28 mouse cellular contexts compared by ENCODE assay signal in genomic region chr15:81179523-81179922, GRCm38 (mm10). TPM values are rescaled to one million over a fixed set of nuclear protein-coding genes. Genes with fewer than 3 reads are reported as not detected.
DNase-seq lines count a peak whose midpoint lies in the region; ATAC-seq and TF ChIP-seq lines count a peak whose summit lies in the region.
"Had no signal": no experiment of that assay in that cellular context is flagged by ENCODE, and none has a peak within 500 bp of the region (broad histone marks: within the 10 kb centered on the region; RNA-seq: fewer than 3 reads in every experiment).

No protein-coding gene starts in this region.

- peak; percentile 27; the same call in 1 of the 2 replicates for TF ChIP-seq EP300 in lung, postnatal 0 days (IDR thresholded peaks at IDR 0.05)

- no peaks in the 10 kb centered on the region for H3K27me3 ChIP-seq in lung, embryonic 14.5 days (ENCODE audit: insufficient read depth, low read length)
- no peaks in the 10 kb centered on the region for H3K27me3 ChIP-seq in lung, postnatal 0 days (replicated peaks; ENCODE audit: insufficient read depth, low read length)
- no peaks in the 10 kb centered on the region for H3K27me3 ChIP-seq in myocyte (ENCODE audit: control insufficient read depth, insufficient read depth, insufficient read length)
- H3K27me3 ChIP-seq in midbrain, postnatal 0 days (ENCODE audit: insufficient read depth, low read length): no peaks in the 10 kb centered on the region
- H3K27me3 ChIP-seq: embryonic facial prominence, embryonic 12.5 days; forebrain, embryonic 12.5 days; heart, embryonic 12.5 days; heart, embryonic 15.5 days; hindbrain, embryonic 13.5 days had no signal

- 48% methylated on average over 2 of the region's 2 CpGs for WGBS in lung, embryonic 14.5 days
- 46% methylated on average over 2 of the region's 2 CpGs for WGBS in lung, postnatal 0 days
- 72% methylated on average over 2 of the region's 2 CpGs for WGBS in lung, adult 2 months
- 80% methylated on average over 2 of the region's 2 CpGs for WGBS in midbrain, postnatal 0 days

- DNase-seq in lung, embryonic 14.5 days: peak; percentile 57
- no peak for DNase-seq in lung, postnatal 36 days
- DNase-seq in lung, postnatal 0 days (ENCODE audit: low spot score): peak; percentile 66
- DNase-seq in lung, adult 2 months: no peak
- no peak for DNase-seq in midbrain, postnatal 0 days (ENCODE audit: low spot score)
- DNase-seq: adrenal gland, adult 2 months; adrenal gland, postnatal 14 days; cerebellum, adult 11-12 months; cerebellum, adult 8-10 months; cerebellum, postnatal 10 days; cerebellum, postnatal 36 days; gastrocnemius, postnatal 10 days; gastrocnemius, postnatal 36 days; heart, postnatal 10 days; heart, postnatal 36 days had no signal

- no peak overlapping the region for H3K4me3 ChIP-seq in lung, embryonic 14.5 days (ENCODE audit: low read depth, low read length)
- no peak overlapping the region for H3K4me3 ChIP-seq in lung, postnatal 0 days (ENCODE audit: low read depth, low read length)
- H3K4me3 ChIP-seq in lung, adult 2 months (replicated peaks; ENCODE audit: extremely low read depth, low read depth, low read length): no peak overlapping the region
- H3K4me3 ChIP-seq in myocyte: no peak overlapping the region
- H3K4me3 ChIP-seq in midbrain, postnatal 0 days (ENCODE audit: low read depth, low read length): no peak overlapping the region
- H3K4me3 ChIP-seq: embryonic facial prominence, embryonic 12.5 days; erythroblast, embryonic 14.5 days; forebrain, embryonic 12.5 days; heart, embryonic 12.5 days; heart, embryonic 15.5 days; hindbrain, embryonic 10.5 days; hindbrain, embryonic 13.5 days had no signal

- H3K36me3 ChIP-seq in lung, embryonic 14.5 days (ENCODE audit: insufficient read depth): no peaks in the 10 kb centered on the region
- no peaks in the 10 kb centered on the region for H3K36me3 ChIP-seq in lung, postnatal 0 days (ENCODE audit: insufficient read depth, low read length)
- peaks cover 8% of the 10 kb centered on the region for H3K36me3 ChIP-seq in myocyte (ENCODE audit: control insufficient read depth, insufficient read depth)
- H3K36me3 ChIP-seq in midbrain, postnatal 0 days (ENCODE audit: insufficient read depth, low read length): no peaks in the 10 kb centered on the region
- H3K36me3 ChIP-seq: embryonic facial prominence, embryonic 12.5 days; heart, embryonic 12.5 days; heart, embryonic 15.5 days had no signal

- 0 out of 2 replicates have a peak, but pooled peaks have one; percentile 5 for TF ChIP-seq CTCF in lung, embryonic 14.5 days (IDR thresholded peaks at IDR 0.05; ENCODE audit: low read depth)
- TF ChIP-seq CTCF in lung, postnatal 0 days (IDR thresholded peaks at IDR 0.05): no peak
- no peak for TF ChIP-seq CTCF in lung, adult 2 months (IDR thresholded peaks at IDR 0.05; ENCODE audit: insufficient read depth, low read length)
- no peak for TF ChIP-seq CTCF in midbrain, postnatal 0 days (IDR thresholded peaks at IDR 0.05)

- H3K79me2 ChIP-seq in myocyte (ENCODE audit: control insufficient read depth, insufficient read depth): peaks cover 95% of the 10 kb centered on the region

- H3K4me1 ChIP-seq in lung, embryonic 14.5 days (ENCODE audit: insufficient read depth): no peaks in the 10 kb centered on the region
- peaks cover 7% of the 10 kb centered on the region; the same call in 1 of the 2 replicates for H3K4me1 ChIP-seq in lung, postnatal 0 days (ENCODE audit: insufficient read depth, low read depth, low read length)
- peaks cover 7% of the 10 kb centered on the region for H3K4me1 ChIP-seq in lung, adult 2 months (ENCODE audit: control insufficient read depth, insufficient read depth, low read length)
- no peaks in the 10 kb centered on the region for H3K4me1 ChIP-seq in midbrain, postnatal 0 days (ENCODE audit: insufficient read depth, low read length)
- H3K4me1 ChIP-seq: embryonic facial prominence, embryonic 12.5 days had no signal

- H3K4me2 ChIP-seq in lung, embryonic 14.5 days: no peak overlapping the region
- H3K4me2 ChIP-seq in lung, postnatal 0 days (replicated peaks; ENCODE audit: low read depth, low read length): no peak overlapping the region
- no peak overlapping the region for H3K4me2 ChIP-seq in myocyte (ENCODE audit: low read depth)
- H3K4me2 ChIP-seq in midbrain, postnatal 0 days (ENCODE audit: low read depth, low read length, poor library complexity, severe bottlenecking): no peak overlapping the region
- H3K4me2 ChIP-seq: embryonic facial prominence, embryonic 12.5 days; forebrain, embryonic 12.5 days; hindbrain, embryonic 13.5 days had no signal

- no peak overlapping the region for H3K9ac ChIP-seq in lung, embryonic 14.5 days
- H3K9ac ChIP-seq in lung, postnatal 0 days (replicated peaks; ENCODE audit: low read depth): no peak overlapping the region
- no peak overlapping the region for H3K9ac ChIP-seq in midbrain, postnatal 0 days (replicated peaks; ENCODE audit: low read length, poor library complexity, severe bottlenecking)
- H3K9ac ChIP-seq: embryonic facial prominence, embryonic 12.5 days; forebrain, embryonic 12.5 days; heart, embryonic 12.5 days; heart, embryonic 15.5 days; hindbrain, embryonic 13.5 days had no signal

- no peak; the same call in 1 of the 2 replicates for ATAC-seq in lung, embryonic 14.5 days (ENCODE audit: insufficient read depth)
- ATAC-seq in lung, postnatal 0 days: peak; percentile 54
- no peak for ATAC-seq in midbrain, postnatal 0 days (ENCODE audit: low FRiP score)
- ATAC-seq: CD4-positive, CD25-positive, alpha-beta regulatory T cell, adult 4 months; forebrain, embryonic 16.5 days; hindbrain, embryonic 16.5 days had no signal

- TF ChIP-seq POLR2A in lung, adult 2 months (IDR thresholded peaks at IDR 0.05; ENCODE audit: borderline replicate concordance, extremely low read depth, low read depth, low read length): no peak
- TF ChIP-seq POLR2A in myocyte (IDR thresholded peaks at IDR 0.05; ENCODE audit: insufficient read length, low read depth): no peak

- no peaks in the 10 kb centered on the region for H3K9me3 ChIP-seq in lung, embryonic 14.5 days (ENCODE audit: low read depth, low read length)
- no peaks in the 10 kb centered on the region for H3K9me3 ChIP-seq in lung, postnatal 0 days (ENCODE audit: low read length)
- H3K9me3 ChIP-seq in midbrain, postnatal 0 days (ENCODE audit: low read length): no peaks in the 10 kb centered on the region
- H3K9me3 ChIP-seq: embryonic facial prominence, embryonic 12.5 days; forebrain, embryonic 12.5 days; heart, embryonic 12.5 days; heart, embryonic 15.5 days; hindbrain, embryonic 10.5 days; hindbrain, embryonic 13.5 days had no signal

- no peak overlapping the region for H3K27ac ChIP-seq in lung, embryonic 14.5 days (ENCODE audit: low read depth)
- no peak overlapping the region for H3K27ac ChIP-seq in lung, postnatal 0 days (ENCODE audit: low read length)
- H3K27ac ChIP-seq in midbrain, postnatal 0 days (ENCODE audit: low read depth, low read length): no peak overlapping the region
- H3K27ac ChIP-seq: embryonic facial prominence, embryonic 12.5 days; forebrain, embryonic 12.5 days; heart, embryonic 15.5 days; hindbrain, embryonic 10.5 days; hindbrain, embryonic 13.5 days had no signal

- H3ac ChIP-seq in myocyte (ENCODE audit: control insufficient read depth, insufficient read length): no peak overlapping the region

TF ChIP-seq in myocyte, 11 proteins besides CTCF, POLR2A, EP300 and RAD21:
- no peak for TF ChIP-seq USF1 (IDR thresholded peaks at IDR 0.05; ENCODE audit: low read depth)
- TF ChIP-seq POLR2AphosphoS2 (IDR thresholded peaks at IDR 0.05; ENCODE audit: insufficient read length, low read depth): peak; percentile 15

RNA-seq across cellular contexts. Expression of gene Mrtfa, which starts 11.0 kb away (rescaled TPM):
- polyA plus RNA-seq in lung, embryonic 14.5 days (2014; fragmentation: Nextera tagmentation; extraction: Ambion mirVana): 26.3 and 28.9 TPM in 2 replicates
- 13.5 and 13.9 TPM in 2 replicates for polyA plus RNA-seq in lung, postnatal 0 days (2015; fragmentation: Nextera tagmentation; extraction: Ambion mirVana)
- 32.8 and 39.0 TPM in 2 replicates for polyA plus RNA-seq in lung, adult 2 months (2012; rRNA removed)
- polyA plus RNA-seq in myocyte (2012; fragmentation: generic; extraction: Trizol): 36.0 TPM
- 32.1 and 44.1 TPM in 2 replicates for total RNA-seq in midbrain, postnatal 0 days (2014; rRNA removed)
- polyA plus RNA-seq in midbrain, postnatal 0 days (2015; fragmentation: Nextera tagmentation; extraction: Ambion mirVana): 20.8 and 22.6 TPM in 2 replicates

RNA-seq across cellular contexts. Expression of gene Mchr1, which starts 55.8 kb away (rescaled TPM):
- polyA plus RNA-seq in lung, embryonic 14.5 days (2014; fragmentation: Nextera tagmentation; extraction: Ambion mirVana): 0.42 and 0.46 TPM in 2 replicates
- polyA plus RNA-seq in lung, postnatal 0 days (2015; fragmentation: Nextera tagmentation; extraction: Ambion mirVana): 1.6 and 3.3 TPM in 2 replicates
- 1.0 and 1.4 TPM in 2 replicates for polyA plus RNA-seq in lung, adult 2 months (2012; rRNA removed)
- polyA plus RNA-seq in myocyte (2012; fragmentation: generic; extraction: Trizol): 0.44 TPM
- 11.2 and 17.2 TPM in 2 replicates for total RNA-seq in midbrain, postnatal 0 days (2014; rRNA removed)
- 9.3 and 12.4 TPM in 2 replicates for polyA plus RNA-seq in midbrain, postnatal 0 days (2015; fragmentation: Nextera tagmentation; extraction: Ambion mirVana)
- total RNA-seq: granulocyte monocyte progenitor cell, adult 5-6 weeks; heart, postnatal 10 days; heart, postnatal 36 days; MEL had no signal
- polyA plus RNA-seq: CD4-positive, CD25-positive, alpha-beta regulatory T cell, adult 4 months; erythroblast, embryonic 14.5 days; heart, embryonic 12.5 days had no signal

Comparison
In these comparisons a context has a peak if more than half of its experiments do, and no peak if none do; other contexts are left out.
1. DNase-seq: peak in lung, embryonic 14.5 days (single experiment) and lung, postnatal 0 days (single experiment); none in lung, postnatal 36 days (single experiment), lung, adult 2 months (single experiment) and midbrain, postnatal 0 days (single experiment).